Mouse (Mus musculus) cerebellum, adult 2 months (tissue): ENCODE measurements at regions not wholly inside any gene's neighbourhood (a gene's known extent, or its start where the extent isn't known, plus 50 kb on each side); places are given as distances from the start of the nearest gene placed in this dataset.

Experiments
- CTCF ChIP-seq: fragments of 200-500 bp; IDR thresholded peaks from 2 replicates; pipeline ENCODE4 v1.5.1; 2011; ENCODE audit warnings: low read depth, mild to moderate bottlenecking, control low read depth, low read length, moderate library complexity, borderline replicate concordance; ENCODE audit not compliant: insufficient read depth
- POLR2A ChIP-seq: fragments of 200-500 bp; IDR thresholded peaks from 2 replicates; pipeline ENCODE4 v1.6.1; 2011; ENCODE audit warnings: low read length, control low read depth, borderline replicate concordance; ENCODE audit not compliant: insufficient read depth

DNA sequence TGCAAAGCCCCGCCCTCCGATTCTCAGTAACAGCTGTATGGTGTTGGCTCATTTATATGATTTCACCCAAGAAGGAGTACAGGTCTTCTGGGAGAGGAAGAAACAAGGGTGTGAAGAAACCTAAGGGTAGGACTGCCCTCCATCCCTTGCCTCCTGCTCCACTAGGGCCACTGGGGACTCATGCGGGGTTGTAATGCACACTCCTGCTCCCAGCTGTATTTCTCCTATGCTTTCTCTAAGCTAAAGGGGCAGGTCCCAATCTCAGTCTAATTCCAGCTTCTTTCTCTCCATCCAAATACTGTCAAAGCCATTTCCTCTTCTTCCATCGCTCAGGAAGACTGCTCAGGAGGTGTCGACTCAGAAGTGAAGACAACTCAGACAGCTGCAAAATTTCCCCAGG, 1977.0 kb upstream of the Lrrc6 start:
- TF ChIP-seq POLR2A (no peak), CTCF (no peak)
